Mouse (Mus musculus): ENCODE results near the gene Dse.

GRCm38 (mm10) chr10:34223660-34224059 lies 16.1 kb upstream of the Dse start:
- TF ChIP-seq POLR2A (IDR thresholded peaks at IDR 0.05; ENCODE audit: control insufficient read depth, extremely low read depth, insufficient read depth, low read length, poor library complexity): no peak
- TF ChIP-seq CTCF (IDR thresholded peaks at IDR 0.05; ENCODE audit: borderline replicate concordance, control insufficient read depth, extremely low read depth, insufficient read depth, low read length, poor library complexity): no peak

Measured in thymus, adult 2 months (tissue).